Mouse (Mus musculus) activated CD4-positive, CD25-positive, alpha-beta regulatory T cell (primary cell): Measurements from ENCODE around the gene Ppp1r35. TPM values are rescaled to one million over a fixed set of nuclear protein-coding genes. Genes with fewer than 3 reads are reported as not detected.

Experiments used
- polyA plus RNA-seq, 2 experiments: library from polyadenylated mRNA; unstranded; fragments of 100-300 nt; shearing (Covaris generic); gene quantifications; one replicate each; pipeline ENCODE4 v1.2.1; 2017

The Ppp1r35 gene
- polyA plus RNA-seq, result 100 to 1,000 TPM; 105 to 113 TPM

DNA sequence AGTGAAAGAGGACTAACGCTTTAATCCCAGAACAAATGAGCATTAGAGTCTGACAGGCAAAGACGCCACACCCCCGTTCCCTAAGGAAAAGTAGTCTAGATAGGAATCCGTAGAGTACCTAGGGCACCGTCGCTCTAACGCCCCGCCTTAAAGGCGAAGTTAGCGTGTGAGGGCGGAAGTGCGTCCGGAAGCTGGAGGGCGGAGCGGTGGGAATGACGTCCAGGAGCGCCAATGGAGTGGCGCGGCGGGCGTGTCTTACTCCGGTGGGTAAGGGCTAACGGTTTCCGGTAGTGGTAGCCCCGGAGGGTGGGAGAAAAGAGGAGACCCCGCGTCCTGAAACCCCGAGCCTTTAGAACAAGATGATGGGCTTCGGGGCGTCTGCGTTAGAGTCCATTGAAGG, at the start of gene Ppp1r35:
TSS of gene Ppp1r35 (plus strand) at position 215 of the 400 bp plus-strand sequence.

DNA sequence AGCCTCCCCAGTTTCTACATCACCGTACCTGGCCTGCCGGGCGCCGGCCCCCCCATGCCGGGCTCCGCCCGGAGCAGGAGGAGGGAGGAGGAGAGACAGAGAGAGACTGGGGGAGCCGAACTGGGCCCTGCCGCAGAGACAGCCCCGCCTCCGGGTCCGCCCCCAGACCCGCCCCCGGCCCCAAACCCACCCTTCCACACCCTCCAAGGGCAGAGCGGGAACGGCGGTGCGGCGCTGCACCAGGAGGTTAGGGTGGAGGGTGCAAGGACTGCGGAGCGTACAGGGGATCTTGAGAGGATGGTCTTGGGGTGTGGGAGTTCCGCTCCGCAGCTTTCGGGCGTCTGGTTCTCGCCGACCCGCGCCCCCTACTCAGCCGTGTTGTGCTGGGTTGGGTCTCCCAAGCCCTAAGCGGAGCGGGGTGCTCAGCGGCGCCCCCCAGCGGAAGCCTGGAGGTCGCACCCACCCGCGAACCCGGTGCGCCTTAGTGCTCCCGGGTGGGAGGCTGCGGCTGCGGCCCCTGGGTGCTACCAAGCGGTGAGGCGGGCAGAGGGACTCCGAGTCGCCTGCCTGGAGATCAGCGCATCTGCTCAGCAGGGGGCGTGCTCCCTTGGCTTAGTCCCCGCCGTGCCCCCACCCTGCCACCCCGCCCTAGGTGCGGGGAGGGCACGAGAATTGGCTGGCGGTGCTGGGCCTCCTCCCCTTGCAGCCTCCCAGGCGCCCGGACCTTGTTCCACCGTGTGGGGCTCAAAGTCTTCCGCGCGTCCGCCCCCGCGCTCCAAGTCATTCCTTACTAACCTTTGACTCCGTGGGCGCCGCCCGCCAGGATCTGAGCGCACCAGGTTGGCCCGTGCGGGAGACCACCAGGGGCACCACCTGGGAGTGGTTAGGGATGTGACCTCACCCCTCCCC, 37.4 kb upstream of the Ppp1r35 start, which contains the start of gene Nyap1:
TSS of gene Nyap1 (minus strand) at position 585 of the 909 bp plus-strand sequence.

DNA sequence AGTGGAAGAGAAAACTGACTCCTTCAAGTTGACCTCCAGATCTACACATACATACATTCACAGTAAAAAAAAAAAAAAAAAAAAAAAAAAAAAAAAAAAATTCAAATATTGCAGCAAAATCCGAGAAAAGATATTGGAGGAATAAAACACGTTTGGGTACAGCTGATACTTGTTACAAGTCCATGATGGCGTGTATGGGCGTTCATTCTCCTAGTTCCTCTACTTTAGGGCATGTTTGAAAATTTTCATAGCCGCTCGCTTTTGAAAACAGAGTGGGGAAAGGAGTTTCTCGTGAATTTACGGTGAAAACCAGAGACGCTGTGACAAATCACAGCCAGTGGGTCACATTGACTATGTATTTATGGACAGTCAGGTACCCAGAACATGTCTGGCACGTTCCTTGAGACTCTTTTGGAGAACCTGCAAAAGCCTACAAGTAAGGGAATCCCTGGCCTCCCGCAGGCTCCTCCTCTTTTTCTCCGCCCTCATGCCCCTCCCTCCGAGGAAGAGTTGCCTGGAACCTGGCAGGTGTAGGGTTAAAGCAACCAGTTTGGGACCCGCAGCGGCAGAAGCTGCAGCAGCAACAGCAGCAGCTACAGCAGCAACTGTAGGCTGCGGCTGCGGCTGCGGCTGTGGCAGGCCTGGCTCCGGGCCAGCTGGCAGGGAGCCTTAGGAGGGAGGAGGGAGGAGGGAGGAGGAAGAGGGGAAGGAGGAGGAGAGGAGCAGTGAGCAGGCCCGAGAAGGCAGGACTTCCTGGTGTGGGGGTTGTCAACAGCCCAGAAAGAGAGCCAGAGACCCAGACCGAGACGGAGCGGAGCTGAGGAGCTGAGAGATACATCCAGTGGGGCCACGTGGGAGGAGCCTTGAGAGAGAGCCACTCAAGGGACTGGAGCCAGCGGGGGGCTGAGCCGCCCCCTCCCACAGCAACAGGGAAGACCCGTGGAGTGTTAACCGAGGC, 33.2 kb upstream of the Ppp1r35 start, which contains the start of gene Tsc22d4:
TSS of gene Tsc22d4 (plus strand) at position 517 of the 958 bp plus-strand sequence.

DNA sequence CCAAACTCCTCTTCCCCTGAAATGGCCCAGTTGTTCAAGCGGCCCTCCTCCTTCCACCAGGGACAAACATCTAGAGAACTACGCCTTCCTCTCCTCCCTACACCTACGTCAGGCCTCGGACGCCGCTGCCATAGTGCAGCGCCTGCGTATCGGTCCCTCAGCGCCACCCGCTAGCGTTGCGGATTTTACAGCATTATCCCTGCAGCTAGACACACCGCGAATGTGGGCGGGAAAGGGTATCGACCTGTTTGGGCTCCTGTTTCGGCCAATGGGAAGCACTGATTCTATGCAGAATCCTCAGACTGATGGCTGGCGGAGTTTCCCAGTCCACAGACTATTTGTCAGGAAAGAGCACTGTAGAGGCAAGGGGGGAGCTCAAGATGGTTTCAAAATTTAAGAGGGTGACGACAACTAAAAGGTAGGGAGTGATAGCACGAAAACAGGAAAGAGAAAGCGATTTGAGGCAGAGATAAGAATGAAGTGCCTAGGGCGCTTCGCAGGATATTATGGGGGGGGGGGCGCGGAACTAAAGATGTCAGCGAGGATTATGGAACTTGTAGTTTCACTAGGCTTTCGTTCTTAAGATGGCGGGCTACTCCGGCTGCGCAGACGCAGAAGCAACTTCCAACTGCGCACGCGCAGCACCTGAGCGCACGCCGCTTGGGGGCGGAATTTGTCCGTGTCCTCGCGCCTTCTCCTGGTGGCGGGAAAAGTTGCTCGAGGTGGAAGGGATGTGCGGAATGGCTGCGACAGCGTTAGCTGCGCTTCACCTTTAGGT, 8.7 kb downstream of the Ppp1r35 start, which contains the start of the genes Mepce and Zcwpw1:
TSS of gene Mepce (minus strand) at position 505 of the 778 bp plus-strand sequence.
TSS of gene Zcwpw1 (plus strand) at position 648 of the 778 bp plus-strand sequence.

Other genes starting within 250 kb of the Ppp1r35 start
- gene Epo, start 245.6 kb upstream of the Ppp1r35 start, polyA plus RNA-seq, result not detected
- 100 to 1,000 TPM; 290 to 376 TPM for gene Gnb2, start 245.3 kb upstream of the Ppp1r35 start, polyA plus RNA-seq
- not detected for gene Actl6b, start 225.3 kb upstream of the Ppp1r35 start, polyA plus RNA-seq
- 1 to 10 TPM in 1 of 2 experiments, not detected in 1; 1.2 TPM for gene Tfr2, start 209.0 kb upstream of the Ppp1r35 start, polyA plus RNA-seq
- gene Mospd3, start 177.8 kb upstream of the Ppp1r35 start, polyA plus RNA-seq, result 100 to 1,000 TPM; 105 to 118 TPM
- under 1 TPM; 0.75 to 0.98 TPM for gene Pcolce, start 165.1 kb upstream of the Ppp1r35 start, polyA plus RNA-seq
- under 1 TPM; 0.42 to 0.76 TPM for gene Fbxo24, start 149.8 kb upstream of the Ppp1r35 start, polyA plus RNA-seq
- 100 to 1,000 TPM; 199 to 234 TPM for gene Lrch4, start 149.7 kb upstream of the Ppp1r35 start, polyA plus RNA-seq
- 10 to 100 TPM; 51.3 to 58.0 TPM for gene Gm20605, start 149.7 kb upstream of the Ppp1r35 start, polyA plus RNA-seq
- 10 to 100 TPM; 87.4 to 94.1 TPM for gene Sap25, start 137.5 kb upstream of the Ppp1r35 start, polyA plus RNA-seq
- gene Irs3, start 133.1 kb upstream of the Ppp1r35 start, polyA plus RNA-seq, result not detected
- gene Agfg2, start 94.1 kb upstream of the Ppp1r35 start, polyA plus RNA-seq, result 10 to 100 TPM; 18.7 to 27.2 TPM
- under 1 TPM; 0.80 to 0.97 TPM for gene Nyap1, start 37.2 kb upstream of the Ppp1r35 start, polyA plus RNA-seq
- 100 to 1,000 TPM; 347 to 409 TPM for gene Tsc22d4, start 33.1 kb upstream of the Ppp1r35 start, polyA plus RNA-seq
- 10 to 100 TPM; 32.6 to 35.7 TPM for gene Mepce, start 8.8 kb downstream of the Ppp1r35 start, polyA plus RNA-seq
- 10 to 100 TPM in 1 of 2 experiments, 1 to 10 TPM in 1; 6.7 to 12.5 TPM for gene Zcwpw1, start 8.9 kb downstream of the Ppp1r35 start, polyA plus RNA-seq
- gene Pilra, start 57.4 kb downstream of the Ppp1r35 start, polyA plus RNA-seq, result 1 to 10 TPM in 1 of 2 experiments, under 1 TPM in 1; 0.70 to 1.2 TPM
- 1 to 10 TPM in 1 of 2 experiments, under 1 TPM in 1; 0.58 to 1.5 TPM for gene Pilrb1, start 79.3 kb downstream of the Ppp1r35 start, polyA plus RNA-seq
- gene Pilrb2, start 93.0 kb downstream of the Ppp1r35 start, polyA plus RNA-seq, result 1 to 10 TPM in 1 of 2 experiments, under 1 TPM in 1; 0.44 to 1.6 TPM
- gene Cyp3a13, start 142.8 kb downstream of the Ppp1r35 start, polyA plus RNA-seq, result under 1 TPM in 1 of 2 experiments, not detected in 1; 0.11 TPM
- under 1 TPM in 1 of 2 experiments, not detected in 1; 0.06 TPM for gene Gjc3, start 184.2 kb downstream of the Ppp1r35 start, polyA plus RNA-seq
- gene Azgp1, start 202.7 kb downstream of the Ppp1r35 start, polyA plus RNA-seq, result not detected
- gene Smok3a, start 242.4 kb downstream of the Ppp1r35 start, polyA plus RNA-seq, result under 1 TPM in 1 of 2 experiments, not detected in 1; 0.10 TPM
- under 1 TPM in 1 of 2 experiments, not detected in 1; 0.50 TPM for gene Smok3b, start 242.6 kb downstream of the Ppp1r35 start, polyA plus RNA-seq